Mouse (Mus musculus) ES-Bruce4 (cell line): ENCODE data around the gene Prr14.

Experiments
- CTCF ChIP-seq: IDR thresholded peaks from one replicate; pipeline ENCODE4 v1.8.1; 2011; ENCODE audit warnings: low read depth, low read length
- EP300 ChIP-seq: IDR thresholded peaks from 2 replicates; pipeline ENCODE4 v1.6.1; 2011; ENCODE audit warnings: low read depth, low read length; ENCODE audit not compliant: insufficient read depth
- POLR2A ChIP-seq: IDR thresholded peaks from one replicate; pipeline ENCODE4 v1.8.1; 2011; ENCODE audit warnings: low read length; ENCODE audit not compliant: insufficient read depth

GRCm38 (mm10) chr7:127422247-127422646 lies 37.2 kb upstream of the Prr14 start:
- TF ChIP-seq POLR2A (no peak), CTCF (no peak), EP300 (no peak)
